Mouse (Mus musculus): Measurements from ENCODE around the gene Kdr.

GRCm38 (mm10) chr5:75906102-75906501, 72.2 kb downstream of the Kdr start:
- no peak for TF ChIP-seq POLR2A (IDR thresholded peaks at IDR 0.05; ENCODE audit: control insufficient read depth, extremely low read depth, insufficient read depth, low read length, poor library complexity)
- TF ChIP-seq CTCF (IDR thresholded peaks at IDR 0.05; ENCODE audit: borderline replicate concordance, control insufficient read depth, extremely low read depth, insufficient read depth, low read length, poor library complexity): no peak

Data from thymus, adult 2 months (tissue).